Mouse (Mus musculus): ENCODE results near the gene Syt16. TPM values are rescaled to one million over a fixed set of nuclear protein-coding genes. Genes with fewer than 3 reads are reported as not detected.

Syt16 gene
- polyA plus RNA-seq, 1 experiment from 2014 or later = 53.7 TPM

DNA sequence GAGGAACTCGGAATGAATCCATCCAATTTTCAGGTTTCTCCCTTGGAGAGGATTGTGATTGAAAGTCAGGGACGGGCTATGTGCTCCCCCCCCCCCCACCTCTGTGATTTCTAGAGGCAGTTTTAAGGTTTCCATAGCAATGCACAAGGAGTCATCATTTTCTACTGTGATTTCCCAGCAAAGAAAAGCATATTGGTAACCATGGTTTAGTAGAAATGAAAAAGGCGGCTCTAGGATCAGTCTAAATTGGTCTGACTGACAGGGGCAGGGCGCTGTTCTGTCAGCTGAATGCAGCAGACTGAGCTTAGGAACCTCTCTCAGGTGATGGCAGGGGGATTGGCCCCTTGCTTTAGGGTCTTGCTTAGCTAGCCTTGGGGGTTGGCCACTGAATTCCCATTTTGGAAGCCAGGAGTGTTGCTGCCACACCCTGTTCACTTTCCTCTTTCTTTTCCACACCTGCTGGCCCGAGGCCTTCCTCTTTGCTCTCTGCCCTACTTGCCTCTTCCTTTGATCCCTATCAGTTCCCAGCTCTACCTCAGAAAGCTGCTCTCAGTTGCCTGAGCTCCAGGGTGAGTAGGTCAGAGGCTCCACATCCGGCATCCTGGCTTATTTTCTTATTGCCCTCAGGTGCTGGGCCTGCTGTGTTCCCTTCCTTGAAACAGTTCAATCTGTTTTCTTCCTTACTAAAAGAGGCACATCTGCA, 108.5 kb downstream of the Syt16 start:
- no peaks in the 10 kb centered on the region for H3K36me3 ChIP-seq (ENCODE audit: control insufficient read depth, insufficient read depth, low read length)
- no peaks in the 10 kb centered on the region for H3K27me3 ChIP-seq (replicated peaks; ENCODE audit: control insufficient read depth, insufficient read depth, low read length)
- ATAC-seq = peak; percentile 29; the same call in 1 of the 2 replicates
- H3K4me3 ChIP-seq (ENCODE audit: low read depth, low read length) = no peak overlapping the region
- DNase-seq (ENCODE audit: low spot score) = peak; percentile 33
- no peak overlapping the region for H3K9ac ChIP-seq (ENCODE audit: low read length)
- H3K9me3 ChIP-seq (replicated peaks; ENCODE audit: control insufficient read depth, low read length) = no peaks in the 10 kb centered on the region
- 74% methylated on average over 6 of the region's 6 CpGs for WGBS
- no peak overlapping the region for H3K4me2 ChIP-seq (ENCODE audit: low read length)
- H3K27ac ChIP-seq (ENCODE audit: low read depth, low read length) = no peak overlapping the region
- peaks cover 5% of the 10 kb centered on the region; the same call in 1 of the 2 replicates for H3K4me1 ChIP-seq (ENCODE audit: control insufficient read depth, insufficient read depth, low read length)

DNA sequence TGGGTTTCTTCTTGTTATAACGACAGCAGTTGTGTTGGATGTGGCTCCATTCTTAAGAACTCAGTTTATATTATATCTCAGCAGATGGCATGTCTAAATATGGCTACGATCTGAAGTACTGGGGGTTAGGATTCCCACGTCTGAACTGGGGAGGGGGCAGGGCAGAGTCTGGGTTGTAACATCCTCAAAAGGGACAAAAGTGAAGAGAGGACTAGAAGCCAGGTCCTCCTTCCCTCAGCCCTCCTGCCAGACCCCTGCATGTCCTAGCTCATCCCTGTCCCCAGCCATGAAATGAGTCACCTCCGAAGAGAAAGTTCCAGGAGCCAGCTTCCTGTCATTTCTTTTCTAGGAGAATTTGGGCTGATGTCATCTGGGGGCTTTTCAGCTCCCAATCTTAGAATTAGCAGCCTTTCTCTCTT, 111.2 kb downstream of the Syt16 start:
- ATAC-seq = no peak
- no peaks in the 10 kb centered on the region for H3K27me3 ChIP-seq (replicated peaks; ENCODE audit: control insufficient read depth, insufficient read depth, low read length)
- H3K4me1 ChIP-seq (ENCODE audit: control insufficient read depth, insufficient read depth, low read length) = peaks cover 5% of the 10 kb centered on the region; the same call in 1 of the 2 replicates
- no peak overlapping the region for H3K4me2 ChIP-seq (ENCODE audit: low read length)
- WGBS = 61% methylated on average over 4 of the region's 4 CpGs
- H3K27ac ChIP-seq (ENCODE audit: low read depth, low read length) = no peak overlapping the region
- H3K9ac ChIP-seq (ENCODE audit: low read length) = no peak overlapping the region
- H3K9me3 ChIP-seq (replicated peaks; ENCODE audit: control insufficient read depth, low read length) = no peaks in the 10 kb centered on the region
- peak; percentile 14 for DNase-seq (ENCODE audit: low spot score)
- H3K36me3 ChIP-seq (ENCODE audit: control insufficient read depth, insufficient read depth, low read length) = no peaks in the 10 kb centered on the region
- H3K4me3 ChIP-seq (ENCODE audit: low read depth, low read length) = no peak overlapping the region

GRCm38 (mm10) chr12:74109462-74110068, 112.1 kb downstream of the Syt16 start:
- Histone ChIP-seq H3K4me2 (ENCODE audit: low read length) (no peak overlapping the region), H3K9me3 (replicated peaks; ENCODE audit: control insufficient read depth, low read length) (no peaks in the 10 kb centered on the region), H3K27me3 (replicated peaks; ENCODE audit: control insufficient read depth, insufficient read depth, low read length) (no peaks in the 10 kb centered on the region), H3K36me3 (ENCODE audit: control insufficient read depth, insufficient read depth, low read length) (no peaks in the 10 kb centered on the region), H3K9ac (ENCODE audit: low read length) (no peak overlapping the region), H3K4me3 (ENCODE audit: low read depth, low read length) (no peak overlapping the region), H3K27ac (ENCODE audit: low read depth, low read length) (peak overlapping the region; percentile 39; the same call in 1 of the 2 replicates), H3K4me1 (ENCODE audit: control insufficient read depth, insufficient read depth, low read length) (peaks cover 5% of the 10 kb centered on the region; the same call in 1 of the 2 replicates)
- DNase-seq (ENCODE audit: low spot score) (peak; percentile 42), ATAC-seq (no peak)
- WGBS = 65% methylated on average over 10 of the region's 10 CpGs

- no peak overlapping the region for H3K9ac ChIP-seq (ENCODE audit: low read length)
- no peaks in the 10 kb centered on the region for H3K36me3 ChIP-seq (ENCODE audit: control insufficient read depth, insufficient read depth, low read length)
- ATAC-seq (no peak), DNase-seq (ENCODE audit: low spot score) (no peak)
- H3K4me1 ChIP-seq (ENCODE audit: control insufficient read depth, insufficient read depth, low read length) = no peaks in the 10 kb centered on the region
- no peak overlapping the region for H3K4me2 ChIP-seq (ENCODE audit: low read length)
- no peak overlapping the region for H3K27ac ChIP-seq (ENCODE audit: low read depth, low read length)
- H3K4me3 ChIP-seq (ENCODE audit: low read depth, low read length) = no peak overlapping the region
- WGBS = 74% methylated on average over 6 of the region's 6 CpGs
- H3K9me3 ChIP-seq (replicated peaks; ENCODE audit: control insufficient read depth, low read length) = no peaks in the 10 kb centered on the region
- no peaks in the 10 kb centered on the region for H3K27me3 ChIP-seq (replicated peaks; ENCODE audit: control insufficient read depth, insufficient read depth, low read length)
Observed at GRCm38 (mm10) chr12:74116825-74117224, 119.4 kb downstream of the Syt16 start.

DNA sequence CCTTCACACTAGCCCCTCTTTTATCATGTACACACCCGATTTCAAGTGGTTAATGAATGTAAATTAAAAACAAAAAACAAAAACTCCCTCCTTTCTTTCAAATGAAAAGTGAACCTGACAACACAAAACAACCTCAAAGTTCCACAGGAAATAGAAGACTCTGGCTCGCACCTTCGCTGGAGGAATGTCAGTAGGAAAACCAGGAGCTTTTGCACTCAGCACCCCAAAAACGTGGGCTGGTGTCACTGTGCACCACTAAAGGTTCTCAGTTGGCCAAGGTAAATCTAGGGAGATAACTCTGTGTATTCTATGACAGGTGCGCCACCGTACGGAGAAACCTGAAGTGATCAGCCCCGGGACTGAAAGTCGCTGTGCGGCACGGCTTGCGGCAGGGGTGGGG, 128.3 kb downstream of the Syt16 start:
- H3K27me3 ChIP-seq (replicated peaks; ENCODE audit: control insufficient read depth, insufficient read depth, low read length) = no peaks in the 10 kb centered on the region

GRCm38 (mm10) chr12:74128229-74128628, 130.8 kb downstream of the Syt16 start:
- no peaks in the 10 kb centered on the region for H3K27me3 ChIP-seq (replicated peaks; ENCODE audit: control insufficient read depth, insufficient read depth, low read length)
- H3K9ac ChIP-seq (ENCODE audit: low read length) = no peak overlapping the region
- WGBS = 63% methylated on average over 1 of the region's 1 CpGs
- no peak overlapping the region for H3K27ac ChIP-seq (ENCODE audit: low read depth, low read length)
- H3K4me3 ChIP-seq (ENCODE audit: low read depth, low read length) = no peak overlapping the region
- H3K36me3 ChIP-seq (ENCODE audit: control insufficient read depth, insufficient read depth, low read length) = no peaks in the 10 kb centered on the region
- no peak for ATAC-seq
- H3K9me3 ChIP-seq (replicated peaks; ENCODE audit: control insufficient read depth, low read length) = peaks cover 7% of the 10 kb centered on the region; the same call in 1 of the 2 replicates
- DNase-seq (ENCODE audit: low spot score) = no peak
- no peak overlapping the region for H3K4me2 ChIP-seq (ENCODE audit: low read length)
- H3K4me1 ChIP-seq (ENCODE audit: control insufficient read depth, insufficient read depth, low read length) = peaks cover 5% of the 10 kb centered on the region; the same call in 1 of the 2 replicates

More for the DNA sequence above, 128.3 kb downstream of the Syt16 start:
- Histone ChIP-seq H3K9ac (ENCODE audit: low read length) (no peak overlapping the region), H3K4me1 (ENCODE audit: control insufficient read depth, insufficient read depth, low read length) (no peaks in the 10 kb centered on the region), H3K4me2 (ENCODE audit: low read length) (no peak overlapping the region), H3K9me3 (replicated peaks; ENCODE audit: control insufficient read depth, low read length) (peaks cover 7% of the 10 kb centered on the region; the same call in 1 of the 2 replicates), H3K4me3 (ENCODE audit: low read depth, low read length) (no peak overlapping the region), H3K27ac (ENCODE audit: low read depth, low read length) (no peak overlapping the region), H3K36me3 (ENCODE audit: control insufficient read depth, insufficient read depth, low read length) (no peaks in the 10 kb centered on the region)
- ATAC-seq (no peak), DNase-seq (ENCODE audit: low spot score) (no peak)
- 82% methylated on average over 12 of the region's 12 CpGs for WGBS

DNA sequence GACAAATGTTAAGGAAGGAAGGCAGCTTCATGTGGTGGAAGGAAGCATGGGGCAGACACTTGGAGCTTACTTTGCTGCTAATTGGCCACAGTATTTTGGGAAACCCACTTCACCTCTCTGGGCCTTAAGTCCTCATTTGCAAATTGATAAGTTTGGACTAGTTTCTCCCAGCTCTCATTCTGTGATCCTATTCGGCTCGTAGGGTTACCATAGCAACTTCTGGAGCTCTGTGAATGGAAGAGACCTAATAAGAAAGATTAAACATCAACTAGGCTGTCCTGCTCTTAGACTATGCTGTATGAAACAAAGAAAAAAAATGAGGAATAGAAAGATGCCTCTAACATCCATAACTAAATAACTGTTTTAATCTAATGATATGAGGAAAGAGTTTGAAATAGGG, 134.3 kb downstream of the Syt16 start:
- peak; percentile 61 for DNase-seq (ENCODE audit: low spot score)

GRCm38 (mm10) chr12:74142147-74142546, 144.7 kb downstream of the Syt16 start:
- Histone ChIP-seq H3K9me3 (replicated peaks; ENCODE audit: control insufficient read depth, low read length) (no peaks in the 10 kb centered on the region), H3K4me1 (ENCODE audit: control insufficient read depth, insufficient read depth, low read length) (no peaks in the 10 kb centered on the region), H3K9ac (ENCODE audit: low read length) (no peak overlapping the region), H3K27ac (ENCODE audit: low read depth, low read length) (no peak overlapping the region), H3K36me3 (ENCODE audit: control insufficient read depth, insufficient read depth, low read length) (no peaks in the 10 kb centered on the region), H3K27me3 (replicated peaks; ENCODE audit: control insufficient read depth, insufficient read depth, low read length) (no peaks in the 10 kb centered on the region), H3K4me3 (ENCODE audit: low read depth, low read length) (no peak overlapping the region), H3K4me2 (ENCODE audit: low read length) (no peak overlapping the region)
- DNase-seq (ENCODE audit: low spot score) (peak; percentile 4), ATAC-seq (no peak)
- WGBS = 81% methylated on average over 7 of the region's 7 CpGs

More for the DNA sequence above, 134.3 kb downstream of the Syt16 start:
- H3K36me3 ChIP-seq (ENCODE audit: control insufficient read depth, insufficient read depth, low read length) = no peaks in the 10 kb centered on the region
- ATAC-seq = peak; percentile 37; the same call in 1 of the 2 replicates
- no peak overlapping the region for H3K4me3 ChIP-seq (ENCODE audit: low read depth, low read length)
- H3K27ac ChIP-seq (ENCODE audit: low read depth, low read length) = no peak overlapping the region
- peaks cover 5% of the 10 kb centered on the region; the same call in 1 of the 2 replicates for H3K9me3 ChIP-seq (replicated peaks; ENCODE audit: control insufficient read depth, low read length)
- H3K27me3 ChIP-seq (replicated peaks; ENCODE audit: control insufficient read depth, insufficient read depth, low read length) = no peaks in the 10 kb centered on the region
- no peak overlapping the region for H3K4me2 ChIP-seq (ENCODE audit: low read length)
- no peak overlapping the region for H3K9ac ChIP-seq (ENCODE audit: low read length)
- 6% methylated on average over 2 of the region's 2 CpGs for WGBS
- H3K4me1 ChIP-seq (ENCODE audit: control insufficient read depth, insufficient read depth, low read length) = peaks cover 5% of the 10 kb centered on the region; the same call in 1 of the 2 replicates

GRCm38 (mm10) chr12:74144385-74144784, 146.9 kb downstream of the Syt16 start:
- H3K27ac ChIP-seq (ENCODE audit: low read depth, low read length) = no peak overlapping the region
- H3K9ac ChIP-seq (ENCODE audit: low read length) = no peak overlapping the region
- no peaks in the 10 kb centered on the region for H3K27me3 ChIP-seq (replicated peaks; ENCODE audit: control insufficient read depth, insufficient read depth, low read length)
- no peak for ATAC-seq
- DNase-seq (ENCODE audit: low spot score) = no peak
- no peak overlapping the region for H3K4me2 ChIP-seq (ENCODE audit: low read length)
- no peaks in the 10 kb centered on the region for H3K4me1 ChIP-seq (ENCODE audit: control insufficient read depth, insufficient read depth, low read length)
- H3K36me3 ChIP-seq (ENCODE audit: control insufficient read depth, insufficient read depth, low read length) = no peaks in the 10 kb centered on the region
- 70% methylated on average over 5 of the region's 5 CpGs for WGBS
- no peaks in the 10 kb centered on the region for H3K9me3 ChIP-seq (replicated peaks; ENCODE audit: control insufficient read depth, low read length)
- H3K4me3 ChIP-seq (ENCODE audit: low read depth, low read length) = no peak overlapping the region
